Mouse (Mus musculus): ENCODE measurements at regions not wholly inside any gene's neighbourhood (a gene's known extent, or its start where the extent isn't known, plus 50 kb on each side); places are given as distances from the start of the nearest gene placed in this dataset.

- no peak for TF ChIP-seq CTCF (IDR thresholded peaks at IDR 0.05; ENCODE audit: low read depth)
- TF ChIP-seq EP300 (IDR thresholded peaks at IDR 0.05; ENCODE audit: low read depth) = no peak
These were observed 306.1 kb upstream of the Ddhd1 start for GRCm38 (mm10) chr14:45964043-45964442.
